Mouse (Mus musculus) kidney, adult 2 months (tissue): ENCODE measurements at regions not wholly inside any gene's neighbourhood (a gene's known extent, or its start where the extent isn't known, plus 50 kb on each side); places are given as distances from the start of the nearest gene placed in this dataset.

Experiments
- DNase-seq: peaks from one replicate; pipeline ENCODE4 v3.0.0; 2021
- H3K27ac ChIP-seq: fragments of 200-500 bp; 2 replicates; pipeline ENCODE4 v1.5.1; 2012; ENCODE audit warnings: low read depth, low read length, control low read depth, inconsistent platforms; ENCODE audit not compliant: insufficient read depth
- H3K27me3 ChIP-seq: fragments of 200-500 bp; replicated peaks from 2 replicates; pipeline ENCODE4 v1.6.1; 2012; ENCODE audit warnings: mild to moderate bottlenecking, moderate library complexity, low read length, inconsistent platforms; ENCODE audit not compliant: control insufficient read depth, insufficient read depth
- H3K36me3 ChIP-seq: fragments of 200-500 bp; 2 replicates; pipeline ENCODE4 v1.6.1; 2012; ENCODE audit warnings: mild to moderate bottlenecking, moderate library complexity, low read length, inconsistent platforms; ENCODE audit not compliant: control insufficient read depth, insufficient read depth
- H3K4me1 ChIP-seq: fragments of 200-500 bp; 2 replicates; pipeline ENCODE4 v1.6.1; 2011; ENCODE audit warnings: low read length; ENCODE audit not compliant: control insufficient read depth, insufficient read depth
- H3K4me3 ChIP-seq: fragments of 200-500 bp; 2 replicates; pipeline ENCODE4 v1.5.1; 2011; ENCODE audit warnings: mild to moderate bottlenecking, low read depth, low read length, control low read depth; ENCODE audit not compliant: insufficient read depth
- CTCF ChIP-seq: fragments of 200-500 bp; conservative IDR thresholded peaks from 2 replicates; pipeline ENCODE4 v1.5.1; 2011; ENCODE audit warnings: low read depth, mild to moderate bottlenecking, control low read depth, low read length, moderate library complexity, mixed read lengths; ENCODE audit not compliant: insufficient read depth, insufficient read length
- POLR2A ChIP-seq: fragments of 200-500 bp; IDR thresholded peaks from one replicate; pipeline ENCODE4 v1.6.1; 2011; ENCODE audit warnings: low read depth, low read length, control low read depth
- WGBS: fragments of 180-500 bp; shearing (Covaris S2); methylation state at CpG from one replicate; pipeline ENCODE4 v1.1.7; 2018; 5-methylcytosine and 5-hydroxymethylcytosine counted together

- no peak for TF ChIP-seq POLR2A
- no peak for TF ChIP-seq CTCF
These were observed 67.0 kb upstream of the 2610301B20Rik start for GRCm38 (mm10) chr4:10807260-10807659.

GRCm38 (mm10) chr4:10812931-10813330 lies 61.4 kb upstream of the 2610301B20Rik start:
- Histone ChIP-seq H3K36me3 (no peaks in the 10 kb centered on the region), H3K27ac (no peak overlapping the region), H3K27me3 (no peaks in the 10 kb centered on the region), H3K4me1 (no peaks in the 10 kb centered on the region), H3K4me3 (no peak overlapping the region)
- TF ChIP-seq CTCF = no peak
- TF ChIP-seq POLR2A = no peak
- WGBS = 67% methylated on average over 2 of the region's 2 CpGs
- no peak for DNase-seq

More at GRCm38 (mm10) chr4:10807260-10807659, 67.0 kb upstream of the 2610301B20Rik start:
- H3K4me3 ChIP-seq = no peak overlapping the region
- H3K27me3 ChIP-seq = no peaks in the 10 kb centered on the region
- no peak overlapping the region for H3K27ac ChIP-seq
- no peaks in the 10 kb centered on the region for H3K4me1 ChIP-seq
- no peak for DNase-seq
- WGBS = 39% methylated on average over 3 of the region's 3 CpGs
- no peaks in the 10 kb centered on the region for H3K36me3 ChIP-seq
